Mouse (Mus musculus) limb, embryonic 13.5 days (tissue): ENCODE data around the gene Sclt1. TPM values are rescaled to one million over a fixed set of nuclear protein-coding genes. Genes with fewer than 3 reads are reported as not detected.

Source experiments
- ATAC-seq: fragments of 200-750 bp; cut with Nextera tagmentation; 2 replicates; pipeline ENCODE4 v1.8.0; 2017; ENCODE audit warnings: low read depth, moderate number of reproducible peaks, moderate TSS enrichment; ENCODE audit not compliant: low FRiP score
- H3K27ac ChIP-seq: fragments of 300-500 bp; sonication (generic); 2 replicates; pipeline ENCODE4 v1.5.1; 2015; ENCODE audit warnings: inconsistent platforms, mild to moderate bottlenecking, moderate library complexity
- H3K27me3 ChIP-seq: fragments of 300-500 bp; sonication (generic); 2 replicates; pipeline ENCODE4 v1.6.1; 2015; ENCODE audit warnings: mild to moderate bottlenecking, inconsistent platforms
- H3K36me3 ChIP-seq: fragments of 300-500 bp; sonication (generic); 2 replicates; pipeline ENCODE4 v1.6.1; 2015; ENCODE audit warnings: inconsistent platforms, mild to moderate bottlenecking, moderate library complexity
- H3K4me1 ChIP-seq: fragments of 300-500 bp; sonication (generic); 2 replicates; pipeline ENCODE4 v1.6.1; 2015; ENCODE audit warnings: inconsistent platforms
- H3K4me2 ChIP-seq: fragments of 300-500 bp; sonication (generic); replicated peaks from 2 replicates; pipeline ENCODE4 v1.6.1; 2015; ENCODE audit warnings: inconsistent platforms, mild to moderate bottlenecking, moderate library complexity
- H3K4me3 ChIP-seq: fragments of 300-500 bp; sonication (generic); 2 replicates; pipeline ENCODE4 v1.5.1; 2015; ENCODE audit warnings: moderate library complexity, mild to moderate bottlenecking, inconsistent platforms
- H3K9ac ChIP-seq: fragments of 300-500 bp; sonication (generic); 2 replicates; pipeline ENCODE4 v1.6.1; 2015; ENCODE audit warnings: mild to moderate bottlenecking, inconsistent platforms
- H3K9me3 ChIP-seq: fragments of 300-500 bp; sonication (generic); 2 replicates; pipeline ENCODE4 v1.6.1; 2016; ENCODE audit warnings: inconsistent platforms
- WGBS: fragments of 180-500 bp; shearing (Covaris S2); methylation state at CpG from one replicate; pipeline ENCODE4 v1.1.7; 2015; 5-methylcytosine and 5-hydroxymethylcytosine counted together
- polyA plus RNA-seq: library from polyadenylated mRNA; unstranded; fragments of >200 nt; fragmentation: Nextera tagmentation; extraction: Ambion mirVana; gene quantifications from 2 replicates; pipeline ENCODE4 v1.2.1, GENCODE M21; 2015

The Sclt1 gene
- polyA plus RNA-seq, 1 experiment from 2014 or later = 24.5 TPM

GRCm38 (mm10) chr3:41591651-41592170 is 150.6 kb downstream of the Sclt1 start:
- H3K36me3 ChIP-seq = peaks cover 41% of the 10 kb centered on the region
- H3K27me3 ChIP-seq = peaks cover 2% of the 10 kb centered on the region; the same call in 1 of the 2 replicates
- 91% methylated on average over 14 of the region's 14 CpGs for WGBS
- no peaks in the 10 kb centered on the region for H3K9me3 ChIP-seq
- H3K27ac ChIP-seq = no peak overlapping the region
- no peak for ATAC-seq
- no peak overlapping the region for H3K9ac ChIP-seq
- no peak overlapping the region for H3K4me3 ChIP-seq
- peaks cover 37% of the 10 kb centered on the region for H3K4me1 ChIP-seq
- no peak overlapping the region for H3K4me2 ChIP-seq

- no peak for ATAC-seq
- Histone ChIP-seq H3K4me1 (peaks cover 37% of the 10 kb centered on the region), H3K27ac (no peak overlapping the region), H3K9ac (no peak overlapping the region), H3K4me3 (no peak overlapping the region), H3K27me3 (peaks cover 2% of the 10 kb centered on the region; the same call in 1 of the 2 replicates), H3K9me3 (no peaks in the 10 kb centered on the region), H3K4me2 (no peak overlapping the region), H3K36me3 (peaks cover 34% of the 10 kb centered on the region)
- WGBS = 86% methylated on average over 20 of the region's 20 CpGs
Observed at GRCm38 (mm10) chr3:41590695-41591559, 151.4 kb downstream of the Sclt1 start.

- Histone ChIP-seq H3K9me3 (no peaks in the 10 kb centered on the region), H3K36me3 (peaks cover 25% of the 10 kb centered on the region), H3K4me3 (no peak overlapping the region), H3K4me1 (peaks cover 37% of the 10 kb centered on the region), H3K4me2 (no peak overlapping the region), H3K9ac (no peak overlapping the region), H3K27me3 (peaks cover 2% of the 10 kb centered on the region; the same call in 1 of the 2 replicates), H3K27ac (no peak overlapping the region)
- ATAC-seq = no peak
- 90% methylated on average over 4 of the region's 4 CpGs for WGBS
Observed at GRCm38 (mm10) chr3:41589988-41590387, 152.3 kb downstream of the Sclt1 start.

GRCm38 (mm10) chr3:41589246-41589914 is 152.9 kb downstream of the Sclt1 start:
- 0 out of 2 replicates have a peak, but pooled peaks have one; percentile 26 for ATAC-seq
- peak overlapping the region; percentile 27; the same call in 1 of the 2 replicates for H3K4me2 ChIP-seq
- 48% methylated on average over 19 of the region's 19 CpGs for WGBS

GRCm38 (mm10) chr3:41588495-41588894 is 153.8 kb downstream of the Sclt1 start:
- Histone ChIP-seq H3K9me3 (no peaks in the 10 kb centered on the region), H3K27ac (no peak overlapping the region), H3K4me3 (no peak overlapping the region), H3K4me1 (peaks cover 34% of the 10 kb centered on the region), H3K27me3 (peaks cover 2% of the 10 kb centered on the region; the same call in 1 of the 2 replicates), H3K9ac (no peak overlapping the region), H3K4me2 (no peak overlapping the region), H3K36me3 (peaks cover 12% of the 10 kb centered on the region)
- no peak for ATAC-seq
- WGBS = 87% methylated on average over 8 of the region's 8 CpGs

More at GRCm38 (mm10) chr3:41589246-41589914, 152.9 kb downstream of the Sclt1 start:
- Histone ChIP-seq H3K4me3 (no peak overlapping the region), H3K9ac (no peak overlapping the region), H3K9me3 (no peaks in the 10 kb centered on the region), H3K36me3 (peaks cover 20% of the 10 kb centered on the region), H3K4me1 (peaks cover 37% of the 10 kb centered on the region), H3K27ac (no peak overlapping the region), H3K27me3 (peaks cover 2% of the 10 kb centered on the region; the same call in 1 of the 2 replicates)

- peaks cover 36% of the 10 kb centered on the region for H3K4me1 ChIP-seq
- H3K9me3 ChIP-seq = no peaks in the 10 kb centered on the region
- peaks cover 9% of the 10 kb centered on the region; the same call in 1 of the 2 replicates for H3K36me3 ChIP-seq
- H3K4me3 ChIP-seq = no peak overlapping the region
- no peak overlapping the region for H3K27ac ChIP-seq
- peak overlapping the region; percentile 8; the same call in 1 of the 2 replicates for H3K9ac ChIP-seq
- WGBS = 62% methylated on average over 6 of the region's 6 CpGs
- no peak overlapping the region for H3K4me2 ChIP-seq
- peaks cover 2% of the 10 kb centered on the region; the same call in 1 of the 2 replicates for H3K27me3 ChIP-seq
- ATAC-seq = no peak; the same call in 1 of the 2 replicates
Observed at GRCm38 (mm10) chr3:41587588-41587987, 154.7 kb downstream of the Sclt1 start.

GRCm38 (mm10) chr3:41586917-41587316 is 155.4 kb downstream of the Sclt1 start:
- no peak for ATAC-seq
- H3K9me3 ChIP-seq = no peaks in the 10 kb centered on the region
- WGBS = 86% methylated on average over 7 of the region's 7 CpGs
- H3K4me2 ChIP-seq = no peak overlapping the region
- H3K27ac ChIP-seq = no peak overlapping the region
- peaks cover 4% of the 10 kb centered on the region; the same call in 1 of the 2 replicates for H3K36me3 ChIP-seq
- no peak overlapping the region for H3K9ac ChIP-seq
- H3K4me3 ChIP-seq = no peak overlapping the region
- peaks cover 38% of the 10 kb centered on the region for H3K4me1 ChIP-seq
- H3K27me3 ChIP-seq = peaks cover 2% of the 10 kb centered on the region; the same call in 1 of the 2 replicates

- 70% methylated on average over 6 of the region's 6 CpGs for WGBS
- Histone ChIP-seq H3K27ac (no peak overlapping the region), H3K4me1 (peaks cover 44% of the 10 kb centered on the region), H3K27me3 (no peaks in the 10 kb centered on the region), H3K9ac (no peak overlapping the region), H3K4me3 (no peak overlapping the region), H3K36me3 (peaks cover 4% of the 10 kb centered on the region; the same call in 1 of the 2 replicates), H3K9me3 (no peaks in the 10 kb centered on the region), H3K4me2 (no peak overlapping the region)
- ATAC-seq = no peak
Observed at GRCm38 (mm10) chr3:41586330-41586729, 156.0 kb downstream of the Sclt1 start.

GRCm38 (mm10) chr3:41585548-41585947 is 156.8 kb downstream of the Sclt1 start:
- H3K27me3 ChIP-seq = no peaks in the 10 kb centered on the region

GRCm38 (mm10) chr3:41583621-41584020 is 158.7 kb downstream of the Sclt1 start:
- Histone ChIP-seq H3K4me1 (peaks cover 57% of the 10 kb centered on the region), H3K4me3 (no peak overlapping the region), H3K27ac (no peak overlapping the region), H3K9ac (no peak overlapping the region), H3K9me3 (no peaks in the 10 kb centered on the region), H3K36me3 (no peaks in the 10 kb centered on the region), H3K27me3 (no peaks in the 10 kb centered on the region), H3K4me2 (no peak overlapping the region)
- 62% methylated on average over 4 of the region's 4 CpGs for whole genome bisulfite sequencing
- ATAC-seq = no peak

More at GRCm38 (mm10) chr3:41585548-41585947, 156.8 kb downstream of the Sclt1 start:
- Histone ChIP-seq H3K4me3 (no peak overlapping the region), H3K9me3 (no peaks in the 10 kb centered on the region), H3K27ac (no peak overlapping the region), H3K4me1 (peaks cover 52% of the 10 kb centered on the region), H3K4me2 (no peak overlapping the region), H3K9ac (no peak overlapping the region), H3K36me3 (peaks cover 1% of the 10 kb centered on the region; the same call in 1 of the 2 replicates)
- WGBS = 83% methylated on average over 5 of the region's 5 CpGs
- no peak for ATAC-seq

GRCm38 (mm10) chr3:41583092-41583491 is 159.2 kb downstream of the Sclt1 start:
- no peak overlapping the region for H3K4me2 ChIP-seq
- H3K4me1 ChIP-seq = peaks cover 51% of the 10 kb centered on the region
- no peak for ATAC-seq

GRCm38 (mm10) chr3:41582256-41582655 is 160.1 kb downstream of the Sclt1 start:
- Histone ChIP-seq H3K9me3 (no peaks in the 10 kb centered on the region), H3K4me1 (peaks cover 43% of the 10 kb centered on the region), H3K9ac (no peak overlapping the region), H3K4me2 (no peak overlapping the region), H3K4me3 (no peak overlapping the region), H3K27ac (no peak overlapping the region), H3K36me3 (no peaks in the 10 kb centered on the region), H3K27me3 (no peaks in the 10 kb centered on the region)
- WGBS = 71% methylated on average over 7 of the region's 7 CpGs
- ATAC-seq = no peak

More at GRCm38 (mm10) chr3:41583092-41583491, 159.2 kb downstream of the Sclt1 start:
- Histone ChIP-seq H3K27ac (no peak overlapping the region), H3K4me3 (no peak overlapping the region), H3K9me3 (no peaks in the 10 kb centered on the region), H3K36me3 (no peaks in the 10 kb centered on the region), H3K27me3 (no peaks in the 10 kb centered on the region), H3K9ac (no peak overlapping the region)
- WGBS = 90% methylated on average over 14 of the region's 14 CpGs
